Mouse (Mus musculus) liver, embryonic 12.5 days (tissue): Measurements from ENCODE around the gene Idua. TPM values are rescaled to one million over a fixed set of nuclear protein-coding genes. Genes with fewer than 3 reads are reported as not detected.

Experiments
- ATAC-seq: fragments of 200-750 bp; cut with Nextera tagmentation; 2 replicates; pipeline ENCODE4 v1.8.0; 2017; ENCODE audit warnings: moderate number of reproducible peaks, mild to moderate bottlenecking, moderate library complexity
- H3K27ac ChIP-seq: fragments of 300-500 bp; sonication (generic); 2 replicates; pipeline ENCODE4 v1.5.1; 2016; ENCODE audit warnings: mild to moderate bottlenecking
- H3K27me3 ChIP-seq: fragments of 300-500 bp; sonication (generic); replicated peaks from 2 replicates; pipeline ENCODE4 v1.6.1; 2016; ENCODE audit warnings: mild to moderate bottlenecking, moderate library complexity
- H3K36me3 ChIP-seq: fragments of 300-500 bp; sonication (generic); 2 replicates; pipeline ENCODE4 v1.6.1; 2016; ENCODE audit warnings: mild to moderate bottlenecking, moderate library complexity
- H3K4me1 ChIP-seq: fragments of 300-500 bp; sonication (generic); 2 replicates; pipeline ENCODE4 v1.6.1; 2016
- H3K4me2 ChIP-seq: fragments of 300-500 bp; sonication (generic); 2 replicates; pipeline ENCODE4 v1.6.1; 2016; ENCODE audit warnings: mild to moderate bottlenecking, moderate library complexity
- H3K4me3 ChIP-seq: fragments of 300-500 bp; sonication (generic); 2 replicates; pipeline ENCODE4 v1.5.1; 2016; ENCODE audit warnings: mild to moderate bottlenecking, moderate library complexity
- H3K9ac ChIP-seq: fragments of 300-500 bp; sonication (generic); 2 replicates; pipeline ENCODE4 v1.6.1; 2016; ENCODE audit warnings: mild to moderate bottlenecking, moderate library complexity
- H3K9me3 ChIP-seq: fragments of 300-500 bp; sonication (generic); replicated peaks from 2 replicates; pipeline ENCODE4 v1.6.1; 2016; ENCODE audit warnings: mild to moderate bottlenecking, moderate library complexity
- WGBS: fragments of 180-500 bp; shearing (Covaris S2); methylation state at CpG from one replicate; pipeline ENCODE4 v1.1.7; 2016; ENCODE audit not compliant: insufficient replicate concordance; 5-methylcytosine and 5-hydroxymethylcytosine counted together
- polyA plus RNA-seq: library from polyadenylated mRNA; unstranded; fragments of >200 nt; fragmentation: Nextera tagmentation; extraction: Ambion mirVana; gene quantifications from 2 replicates; pipeline ENCODE4 v1.2.1, GENCODE M21; 2016

Idua gene
- polyA plus RNA-seq, 1 experiment from 2014 or later, result 5.9 TPM

- Histone ChIP-seq H3K27me3 (no peaks in the 10 kb centered on the region), H3K4me2 (no peak overlapping the region), H3K27ac (no peak overlapping the region), H3K9ac (no peak overlapping the region), H3K4me1 (peaks cover 22% of the 10 kb centered on the region), H3K4me3 (no peak overlapping the region), H3K9me3 (no peaks in the 10 kb centered on the region), H3K36me3 (peaks cover 64% of the 10 kb centered on the region)
- 88% methylated on average over 15 of the region's 15 CpGs for WGBS
- ATAC-seq, result no peak
Measured at GRCm38 (mm10) chr5:108655891-108656650, 4.1 kb upstream of the Idua start.

- no peaks in the 10 kb centered on the region for H3K27me3 ChIP-seq
- peaks cover 60% of the 10 kb centered on the region for H3K36me3 ChIP-seq
- no peak overlapping the region for H3K4me2 ChIP-seq
- ATAC-seq, result no peak
- 64% methylated on average over 5 of the region's 5 CpGs for WGBS
- peaks cover 24% of the 10 kb centered on the region for H3K4me1 ChIP-seq
- no peak overlapping the region for H3K9ac ChIP-seq
- H3K9me3 ChIP-seq, result no peaks in the 10 kb centered on the region
- no peak overlapping the region for H3K4me3 ChIP-seq
- H3K27ac ChIP-seq, result no peak overlapping the region
Measured at GRCm38 (mm10) chr5:108657406-108657805, 2.7 kb upstream of the Idua start.

- Histone ChIP-seq H3K9me3 (no peaks in the 10 kb centered on the region), H3K4me2 (0 out of 2 replicates have a peak overlapping the region, but pooled peaks have one; percentile 87), H3K4me1 (peaks cover 24% of the 10 kb centered on the region), H3K4me3 (no peak overlapping the region), H3K27ac (no peak overlapping the region), H3K27me3 (peaks cover 6% of the 10 kb centered on the region), H3K36me3 (peaks cover 48% of the 10 kb centered on the region), H3K9ac (no peak overlapping the region)
- 96% methylated on average over 1 of the region's 1 CpGs for WGBS
- no peak for ATAC-seq
Measured at GRCm38 (mm10) chr5:108658611-108659010, 1.5 kb upstream of the Idua start.

- peaks cover 27% of the 10 kb centered on the region for H3K36me3 ChIP-seq
Measured at GRCm38 (mm10) chr5:108660632-108661268, 619 bp downstream of the Idua start.

GRCm38 (mm10) chr5:108662772-108663171, 2.6 kb downstream of the Idua start:
- H3K9ac ChIP-seq, result no peak overlapping the region
- peaks cover 24% of the 10 kb centered on the region for H3K4me1 ChIP-seq
- H3K36me3 ChIP-seq, result peaks cover 6% of the 10 kb centered on the region; the same call in 1 of the 2 replicates
- no peak overlapping the region for H3K27ac ChIP-seq
- 66% methylated on average over 4 of the region's 4 CpGs for WGBS
- no peaks in the 10 kb centered on the region for H3K9me3 ChIP-seq
- H3K27me3 ChIP-seq, result peaks cover 18% of the 10 kb centered on the region
- no peak overlapping the region for H3K4me2 ChIP-seq
- H3K4me3 ChIP-seq, result no peak overlapping the region
- ATAC-seq, result no peak

More at GRCm38 (mm10) chr5:108660632-108661268, 619 bp downstream of the Idua start:
- peak overlapping the region; percentile 87 for H3K4me2 ChIP-seq
- ATAC-seq, result peak; percentile 99
- H3K27ac ChIP-seq, result peak overlapping the region; percentile 77
- H3K4me1 ChIP-seq, result peaks cover 24% of the 10 kb centered on the region
- H3K27me3 ChIP-seq, result peaks cover 18% of the 10 kb centered on the region
- 17% methylated on average over 36 of the region's 36 CpGs for WGBS
- H3K9me3 ChIP-seq, result no peaks in the 10 kb centered on the region
- H3K9ac ChIP-seq, result peak overlapping the region; percentile 90
- peak overlapping the region; percentile 79 for H3K4me3 ChIP-seq

- Histone ChIP-seq H3K9me3 (no peaks in the 10 kb centered on the region), H3K9ac (no peak overlapping the region), H3K36me3 (no peaks in the 10 kb centered on the region), H3K4me1 (peaks cover 28% of the 10 kb centered on the region), H3K27ac (no peak overlapping the region), H3K4me3 (no peak overlapping the region), H3K27me3 (peaks cover 18% of the 10 kb centered on the region), H3K4me2 (no peak overlapping the region)
- ATAC-seq, result no peak
- WGBS, result 29% methylated on average over 3 of the region's 3 CpGs
Measured at GRCm38 (mm10) chr5:108665066-108665465, 4.9 kb downstream of the Idua start.

GRCm38 (mm10) chr5:108667370-108667769, 7.2 kb downstream of the Idua start:
- Histone ChIP-seq H3K27me3 (peaks cover 18% of the 10 kb centered on the region), H3K9me3 (no peaks in the 10 kb centered on the region), H3K4me1 (peaks cover 40% of the 10 kb centered on the region), H3K36me3 (peaks cover 15% of the 10 kb centered on the region), H3K4me2 (no peak overlapping the region), H3K9ac (no peak overlapping the region), H3K27ac (no peak overlapping the region), H3K4me3 (no peak overlapping the region)
- WGBS, result 79% methylated on average over 2 of the region's 2 CpGs
- ATAC-seq, result no peak

GRCm38 (mm10) chr5:108668387-108668932, 8.3 kb downstream of the Idua start:
- Histone ChIP-seq H3K4me2 (peak overlapping the region; percentile 82), H3K9me3 (no peaks in the 10 kb centered on the region), H3K9ac (peak overlapping the region; percentile 81), H3K27me3 (peaks cover 12% of the 10 kb centered on the region), H3K36me3 (peaks cover 25% of the 10 kb centered on the region), H3K27ac (peak overlapping the region; percentile 89), H3K4me1 (peaks cover 47% of the 10 kb centered on the region), H3K4me3 (peak overlapping the region; percentile 69)
- ATAC-seq, result no peak
- WGBS, result 13% methylated on average over 3 of the region's 3 CpGs

GRCm38 (mm10) chr5:108668977-108669936, 9.1 kb downstream of the Idua start, which contains the start of gene Dgkq:
Gene Dgkq, minus strand, starts transcription at chr5:108669672.
- Histone ChIP-seq H3K4me3 (peak within 1 kb of the TSS; percentile 69), H3K27ac (peak within 1 kb of the TSS; percentile 89), H3K4me1 (peaks cover 55% of the 10 kb centered on the region), H3K36me3 (peaks cover 30% of the 10 kb centered on the region), H3K9ac (peak within 1 kb of the TSS; percentile 81), H3K9me3 (no peaks in the 10 kb centered on the region), H3K27me3 (peaks cover 7% of the 10 kb centered on the region), H3K4me2 (peak within 1 kb of the TSS; percentile 82)
- peak; percentile 81 for ATAC-seq
- WGBS, result 5% methylated on average over 43 of the region's 43 CpGs

- Histone ChIP-seq H3K36me3 (peaks cover 30% of the 10 kb centered on the region), H3K4me1 (peaks cover 62% of the 10 kb centered on the region), H3K9ac (peak overlapping the region; percentile 81), H3K27me3 (peaks cover 2% of the 10 kb centered on the region; the same call in 1 of the 2 replicates), H3K9me3 (no peaks in the 10 kb centered on the region), H3K4me2 (peak overlapping the region; percentile 82), H3K27ac (peak overlapping the region; percentile 89), H3K4me3 (peak overlapping the region; percentile 69)
- ATAC-seq, result no peak
- 65% methylated on average over 9 of the region's 9 CpGs for WGBS
Measured at GRCm38 (mm10) chr5:108669986-108670385, 9.9 kb downstream of the Idua start.

GRCm38 (mm10) chr5:108670785-108671184, 10.7 kb downstream of the Idua start:
- peak; percentile 40 for ATAC-seq
- Histone ChIP-seq H3K36me3 (peaks cover 30% of the 10 kb centered on the region), H3K27ac (peak overlapping the region; percentile 89; the same call in 1 of the 2 replicates), H3K27me3 (no peaks in the 10 kb centered on the region), H3K9me3 (no peaks in the 10 kb centered on the region), H3K9ac (no peak overlapping the region), H3K4me3 (no peak overlapping the region), H3K4me1 (peaks cover 70% of the 10 kb centered on the region), H3K4me2 (peak overlapping the region; percentile 82; the same call in 1 of the 2 replicates)
